Mouse (Mus musculus) intestine, embryonic 14.5 days (tissue): Measurements from ENCODE around the gene Ugt1a8. TPM values are rescaled to one million over a fixed set of nuclear protein-coding genes. Genes with fewer than 3 reads are reported as not detected.
A peak's percentile ranks its signal among the peaks of the same experiment; 100 is the strongest.

Experiments used
- ATAC-seq: fragments of 200-750 bp; cut with Nextera tagmentation; replicated peaks from 2 replicates; pipeline ENCODE4 v1.8.0; 2017; ENCODE audit warnings: low read depth, moderate number of reproducible peaks, moderate TSS enrichment, moderate library complexity; ENCODE audit not compliant: low FRiP score, low TSS enrichment
- DNase-seq: peaks from one replicate; pipeline ENCODE4 v3.0.0-alpha.2; 2018; ENCODE audit warnings: low spot score
- H3K27ac ChIP-seq: fragments of 300-500 bp; sonication (generic); 2 replicates; pipeline ENCODE4 v1.5.1; 2014; ENCODE audit warnings: low read depth, mild to moderate bottlenecking, control low read depth
- H3K27me3 ChIP-seq: fragments of 300-500 bp; sonication (generic); replicated peaks from 2 replicates; pipeline ENCODE4 v1.6.1; 2014; ENCODE audit warnings: low read length, control low read depth; ENCODE audit not compliant: control insufficient read depth, insufficient read depth
- H3K36me3 ChIP-seq: fragments of 300-500 bp; sonication (generic); 2 replicates; pipeline ENCODE4 v1.6.1; 2014; ENCODE audit warnings: low read length, control low read depth; ENCODE audit not compliant: control insufficient read depth, insufficient read depth
- H3K4me1 ChIP-seq: fragments of 300-500 bp; sonication (generic); replicated peaks from 2 replicates; pipeline ENCODE4 v1.6.1; 2014; ENCODE audit warnings: low read length, control low read depth, mixed read lengths; ENCODE audit not compliant: control insufficient read depth, insufficient read depth
- H3K4me2 ChIP-seq: fragments of 300-500 bp; sonication (generic); 2 replicates; pipeline ENCODE4 v1.6.1; 2014; ENCODE audit warnings: low read length
- H3K4me3 ChIP-seq: fragments of 300-500 bp; sonication (generic); 2 replicates; pipeline ENCODE4 v1.5.1; 2014; ENCODE audit warnings: low read depth, low read length, control low read depth, mixed read lengths
- H3K9ac ChIP-seq: fragments of 300-500 bp; sonication (generic); 2 replicates; pipeline ENCODE4 v1.6.1; 2014; ENCODE audit warnings: mild to moderate bottlenecking, low read length
- H3K9me3 ChIP-seq: fragments of 300-500 bp; sonication (generic); 2 replicates; pipeline ENCODE4 v1.6.1; 2016; ENCODE audit warnings: low read length, control low read depth; ENCODE audit not compliant: control insufficient read depth
- WGBS: fragments of 180-500 bp; shearing (Covaris S2); extraction: QIAGEN DNeasy Blood & Tissue Kit; methylation state at CpG from one replicate; pipeline ENCODE4 v1.1.7; 2014; 5-methylcytosine and 5-hydroxymethylcytosine counted together
- polyA plus RNA-seq: library from polyadenylated mRNA; unstranded; fragments of >200 nt; fragmentation: Nextera tagmentation; extraction: Ambion mirVana; gene quantifications from 2 replicates; pipeline ENCODE4 v1.2.1, GENCODE M21; 2014

The Ugt1a8 gene
- polyA plus RNA-seq, 1 experiment from 2014 or later, result not detected

DNA sequence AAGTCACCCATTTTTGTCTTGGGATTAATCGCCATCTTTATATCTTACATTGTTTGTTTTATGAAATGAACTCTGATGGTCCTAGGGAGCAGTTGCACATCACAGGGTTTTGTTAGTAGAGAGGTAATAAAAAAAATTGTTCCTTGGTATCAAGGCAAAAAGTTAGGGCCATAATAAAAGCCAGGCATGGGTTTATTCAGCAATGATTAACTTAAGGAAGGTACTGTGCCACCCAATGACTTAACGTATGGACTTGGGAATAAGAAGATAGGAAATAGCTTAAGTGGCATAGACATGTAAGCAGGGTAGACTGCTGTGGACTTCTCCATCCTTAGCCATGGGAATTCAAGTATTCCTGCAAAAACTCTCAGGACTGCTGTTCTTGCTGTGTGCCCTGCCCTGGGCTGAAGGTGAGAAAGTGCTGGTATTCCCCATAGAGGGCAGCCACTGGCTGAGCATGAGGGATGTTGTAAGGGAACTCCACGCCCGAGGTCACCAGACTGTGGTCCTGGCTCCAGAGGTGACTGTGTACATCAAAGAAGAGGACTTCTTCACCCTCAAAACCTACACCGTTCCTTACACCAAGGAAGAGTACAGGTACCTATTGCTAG lies 98.8 kb downstream of the Ugt1a8 start:
- 83% methylated on average over 5 of the region's 5 CpGs for WGBS
- H3K4me1 ChIP-seq, result no peaks in the 10 kb centered on the region
- ATAC-seq, result no peak

GRCm38 (mm10) chr1:88192136-88192535 lies 104.5 kb downstream of the Ugt1a8 start:
- ATAC-seq (no peak), DNase-seq (no peak)

More for the DNA sequence above, 98.8 kb downstream of the Ugt1a8 start:
- no peak overlapping the region for H3K4me3 ChIP-seq
- H3K9ac ChIP-seq, result no peak overlapping the region
- no peak for DNase-seq
- no peaks in the 10 kb centered on the region for H3K9me3 ChIP-seq
- no peaks in the 10 kb centered on the region for H3K27me3 ChIP-seq
- no peak overlapping the region for H3K4me2 ChIP-seq
- H3K36me3 ChIP-seq, result no peaks in the 10 kb centered on the region
- no peak overlapping the region for H3K27ac ChIP-seq

DNA sequence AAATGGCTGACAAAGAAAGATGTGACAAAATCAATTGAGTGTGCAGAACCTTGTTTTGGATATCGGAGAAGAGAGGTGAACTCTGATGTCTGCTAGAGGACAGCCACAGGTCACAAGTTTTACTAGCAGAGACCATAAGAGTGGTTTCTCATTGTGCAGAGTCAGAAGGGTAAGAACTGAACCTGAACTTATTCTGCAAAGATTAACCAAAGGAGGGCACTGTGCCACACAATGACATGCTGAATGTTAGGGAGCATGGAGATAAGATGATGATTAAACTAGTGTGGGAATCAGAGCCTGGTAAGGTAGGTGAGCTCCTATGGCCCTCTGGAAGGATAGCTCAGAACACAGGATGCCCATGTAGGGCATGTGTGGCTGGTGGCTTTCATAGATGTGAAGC lies 108.1 kb downstream of the Ugt1a8 start:
- WGBS, result 83% methylated on average over 1 of the region's 1 CpGs
- H3K4me3 ChIP-seq, result no peak overlapping the region
- ATAC-seq, result no peak
- DNase-seq, result no peak
- H3K27ac ChIP-seq, result no peak overlapping the region
- no peaks in the 10 kb centered on the region for H3K4me1 ChIP-seq
- no peak overlapping the region for H3K9ac ChIP-seq
- no peak overlapping the region for H3K4me2 ChIP-seq
- no peaks in the 10 kb centered on the region for H3K9me3 ChIP-seq
- no peaks in the 10 kb centered on the region for H3K27me3 ChIP-seq
- no peaks in the 10 kb centered on the region for H3K36me3 ChIP-seq

More at GRCm38 (mm10) chr1:88192136-88192535, 104.5 kb downstream of the Ugt1a8 start:
- no peak overlapping the region for H3K9ac ChIP-seq
- 81% methylated on average over 3 of the region's 3 CpGs for WGBS
- H3K9me3 ChIP-seq, result no peaks in the 10 kb centered on the region
- H3K4me3 ChIP-seq, result no peak overlapping the region
- H3K27me3 ChIP-seq, result no peaks in the 10 kb centered on the region
- no peaks in the 10 kb centered on the region for H3K4me1 ChIP-seq
- no peak overlapping the region for H3K4me2 ChIP-seq
- H3K27ac ChIP-seq, result no peak overlapping the region
- no peaks in the 10 kb centered on the region for H3K36me3 ChIP-seq

DNA sequence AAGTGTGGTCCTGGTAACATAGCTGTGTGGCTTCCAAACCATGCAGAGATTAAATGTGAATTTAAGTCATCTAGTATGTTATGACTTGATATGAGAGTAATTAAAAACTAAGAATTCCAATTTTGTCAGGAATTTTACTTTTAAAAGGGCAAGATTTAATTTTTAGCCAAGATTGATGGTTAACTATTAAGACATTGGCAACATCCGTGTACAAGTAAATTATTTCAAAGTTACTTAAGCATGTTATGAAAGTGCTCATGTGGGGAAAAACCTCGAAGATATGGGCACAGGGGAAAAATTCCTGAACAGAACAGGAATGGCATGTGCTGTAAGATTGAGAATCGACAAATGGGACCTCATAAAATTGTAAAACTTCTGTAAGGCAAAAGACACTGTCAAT lies 109.8 kb downstream of the Ugt1a8 start:
- DNase-seq, result no peak
- no peaks in the 10 kb centered on the region for H3K27me3 ChIP-seq
- no peak overlapping the region for H3K4me2 ChIP-seq
- no peak overlapping the region for H3K4me3 ChIP-seq
- no peaks in the 10 kb centered on the region for H3K9me3 ChIP-seq
- H3K27ac ChIP-seq, result no peak overlapping the region
- no peaks in the 10 kb centered on the region for H3K4me1 ChIP-seq
- 78% methylated on average over 3 of the region's 3 CpGs for WGBS
- H3K36me3 ChIP-seq, result no peaks in the 10 kb centered on the region
- no peak overlapping the region for H3K9ac ChIP-seq
- ATAC-seq, result no peak

GRCm38 (mm10) chr1:88199996-88200395 lies 112.4 kb downstream of the Ugt1a8 start:
- DNase-seq, result no peak
- H3K4me1 ChIP-seq, result peaks cover under 1% of the 10 kb centered on the region; the same call in 1 of the 2 replicates
- H3K27me3 ChIP-seq, result no peaks in the 10 kb centered on the region
- 54% methylated on average over 2 of the region's 2 CpGs for WGBS
- H3K27ac ChIP-seq, result no peak overlapping the region
- no peak for ATAC-seq
- H3K9ac ChIP-seq, result no peak overlapping the region
- no peak overlapping the region for H3K4me3 ChIP-seq
- no peak overlapping the region for H3K4me2 ChIP-seq
- H3K9me3 ChIP-seq, result peaks cover 4% of the 10 kb centered on the region; the same call in 1 of the 2 replicates
- no peaks in the 10 kb centered on the region for H3K36me3 ChIP-seq

DNA sequence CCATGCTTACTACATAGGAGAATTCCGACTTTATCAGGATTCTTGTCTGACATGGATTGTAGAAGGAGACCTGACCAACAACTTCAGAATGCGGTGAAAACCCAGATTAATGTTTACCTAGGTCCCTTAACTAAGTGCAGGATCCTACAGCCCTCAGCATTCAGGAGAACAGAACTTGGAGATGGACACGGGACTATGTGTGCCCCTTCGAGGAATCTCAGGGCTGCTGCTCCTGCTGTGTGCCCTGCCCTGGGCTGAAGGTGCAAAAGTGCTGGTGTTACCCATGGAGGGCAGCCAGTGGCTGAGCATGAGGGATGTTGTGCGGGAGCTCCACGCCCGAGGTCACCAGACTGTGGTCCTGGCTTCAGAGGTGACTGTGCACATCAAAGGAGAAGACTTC lies 112.8 kb downstream of the Ugt1a8 start, which contains the start of gene Ugt1a2:
Gene Ugt1a2 (plus strand): TSS at position 146 of the 400 bp plus-strand sequence.
- DNase-seq, result no peak
- Histone ChIP-seq H3K4me2 (no peak within 1 kb of the TSS), H3K27ac (no peak within 1 kb of the TSS), H3K27me3 (no peaks in the 10 kb centered on the region), H3K4me3 (no peak within 1 kb of the TSS), H3K9me3 (peaks cover 4% of the 10 kb centered on the region; the same call in 1 of the 2 replicates), H3K4me1 (peaks cover 5% of the 10 kb centered on the region; the same call in 1 of the 2 replicates), H3K9ac (no peak within 1 kb of the TSS), H3K36me3 (no peaks in the 10 kb centered on the region)
- 70% methylated on average over 7 of the region's 7 CpGs for WGBS
- no peak for ATAC-seq

- H3K27ac ChIP-seq, result no peak within 1 kb of the TSS
- peaks cover 7% of the 10 kb centered on the region; the same call in 1 of the 2 replicates for H3K4me1 ChIP-seq
- WGBS, result 6% methylated on average over 55 of the region's 62 CpGs
- peaks cover 4% of the 10 kb centered on the region; the same call in 1 of the 2 replicates for H3K9me3 ChIP-seq
- peak within 1 kb of the TSS; percentile 47 for H3K4me3 ChIP-seq
- H3K27me3 ChIP-seq, result no peaks in the 10 kb centered on the region
- ATAC-seq, result peak; percentile 97
- peak; percentile 90 for DNase-seq
- peak within 1 kb of the TSS; percentile 76 for H3K4me2 ChIP-seq
- H3K9ac ChIP-seq, result peak within 1 kb of the TSS; percentile 61
- H3K36me3 ChIP-seq, result no peaks in the 10 kb centered on the region
Measured at GRCm38 (mm10) chr1:88205294-88205922, 117.8 kb downstream of the Ugt1a8 start, which contains the start of gene Dnajb3. TSS of gene Dnajb3 (minus strand) at chr1:88205782.

- peaks cover 7% of the 10 kb centered on the region; the same call in 1 of the 2 replicates for H3K4me1 ChIP-seq
- no peak overlapping the region for H3K27ac ChIP-seq
- no peak for ATAC-seq
- DNase-seq, result no peak
- no peak overlapping the region for H3K4me2 ChIP-seq
- H3K9me3 ChIP-seq, result peaks cover 11% of the 10 kb centered on the region
- H3K27me3 ChIP-seq, result no peaks in the 10 kb centered on the region
- no peaks in the 10 kb centered on the region for H3K36me3 ChIP-seq
- 70% methylated on average over 2 of the region's 2 CpGs for WGBS
- no peak overlapping the region for H3K9ac ChIP-seq
- no peak overlapping the region for H3K4me3 ChIP-seq
Measured at GRCm38 (mm10) chr1:88206843-88207479, 119.3 kb downstream of the Ugt1a8 start.
